23 mouse cellular contexts compared by ENCODE assay signal in genomic region chr8:47652737-47653076, GRCm38 (mm10). TPM values are rescaled to one million over a fixed set of nuclear protein-coding genes. Genes with fewer than 3 reads are reported as not detected.
A peak's percentile ranks its signal among the peaks of the same experiment; 100 is the strongest.
DNase-seq lines count a peak whose midpoint lies in the region; ATAC-seq and TF ChIP-seq lines count a peak whose summit lies in the region.
"Had no signal": no experiment of that assay in that cellular context is flagged by ENCODE, and none has a peak within 500 bp of the region (broad histone marks: within the 10 kb centered on the region; RNA-seq: fewer than 3 reads in every experiment).

No protein-coding gene starts in this region.

- no peak for ATAC-seq in kidney, embryonic 16.5 days (ENCODE audit: low FRiP score, low TSS enrichment)
- ATAC-seq in kidney, embryonic 14.5 days (ENCODE audit: low FRiP score, low TSS enrichment): no peak
- ATAC-seq in stomach, embryonic 15.5 days (ENCODE audit: insufficient read depth, low FRiP score, low read depth): 0 out of 2 replicates have a peak, but pooled peaks have one; percentile 12
- ATAC-seq in stomach, postnatal 0 days (ENCODE audit: low FRiP score, low TSS enrichment): no peak
- ATAC-seq in liver, embryonic 16.5 days (ENCODE audit: low read depth): peak; percentile 25
- ATAC-seq: CD4-positive, CD25-positive, alpha-beta regulatory T cell, adult 4 months; forebrain, embryonic 13.5 days; hindbrain, postnatal 0 days; midbrain, embryonic 13.5 days had no signal

- H3K4me1 ChIP-seq in kidney, embryonic 16.5 days (ENCODE audit: insufficient read depth, low read length): peaks cover 3% of the 10 kb centered on the region; the same call in 1 of the 2 replicates
- H3K4me1 ChIP-seq in kidney, embryonic 14.5 days (ENCODE audit: control insufficient read depth, insufficient read depth, low read length): no peaks in the 10 kb centered on the region
- H3K4me1 ChIP-seq in stomach, embryonic 15.5 days: no peaks in the 10 kb centered on the region; the same call in 1 of the 2 replicates
- H3K4me1 ChIP-seq in stomach, postnatal 0 days (replicated peaks; ENCODE audit: control insufficient read depth, insufficient read depth): no peaks in the 10 kb centered on the region
- H3K4me1 ChIP-seq in liver, embryonic 16.5 days (ENCODE audit: control insufficient read depth, low read depth, low read length): no peaks in the 10 kb centered on the region
- H3K4me1 ChIP-seq: forebrain, embryonic 13.5 days; hindbrain, embryonic 12.5 days; midbrain, embryonic 13.5 days; neural tube, embryonic 13.5 days had no signal

- peak overlapping the region; percentile 75 for H3K27ac ChIP-seq in kidney, embryonic 16.5 days (ENCODE audit: low read length)
- no peak overlapping the region; the same call in 1 of the 2 replicates for H3K27ac ChIP-seq in kidney, embryonic 14.5 days (ENCODE audit: low read depth, low read length)
- 0 out of 2 replicates have a peak overlapping the region, but pooled peaks have one; percentile 48 for H3K27ac ChIP-seq in stomach, embryonic 15.5 days
- no peak overlapping the region for H3K27ac ChIP-seq in stomach, postnatal 0 days (replicated peaks)
- H3K27ac ChIP-seq in liver, embryonic 16.5 days (ENCODE audit: low read length): peak overlapping the region; percentile 69
- H3K27ac ChIP-seq: forebrain, embryonic 13.5 days; hindbrain, embryonic 12.5 days; hindbrain, postnatal 0 days; liver, embryonic 14.5 days; macrophage; midbrain, embryonic 13.5 days; neural tube, embryonic 13.5 days had no signal

- no peaks in the 10 kb centered on the region for H3K36me3 ChIP-seq in kidney, embryonic 16.5 days (ENCODE audit: insufficient read depth, low read length)
- no peaks in the 10 kb centered on the region for H3K36me3 ChIP-seq in kidney, embryonic 14.5 days (ENCODE audit: control insufficient read depth, insufficient read depth, low read length)
- H3K36me3 ChIP-seq in stomach, embryonic 15.5 days: no peaks in the 10 kb centered on the region
- H3K36me3 ChIP-seq in stomach, postnatal 0 days (ENCODE audit: control insufficient read depth, insufficient read depth, low read length): no peaks in the 10 kb centered on the region
- no peaks in the 10 kb centered on the region for H3K36me3 ChIP-seq in liver, embryonic 16.5 days (ENCODE audit: control insufficient read depth, insufficient read depth)
- H3K36me3 ChIP-seq: hindbrain, embryonic 12.5 days; midbrain, embryonic 13.5 days; neural tube, embryonic 13.5 days had no signal

- no peak overlapping the region for H3K4me2 ChIP-seq in kidney, embryonic 16.5 days (replicated peaks; ENCODE audit: low read depth, low read length)
- no peak overlapping the region for H3K4me2 ChIP-seq in kidney, embryonic 14.5 days (replicated peaks; ENCODE audit: low read depth, low read length)
- no peak overlapping the region for H3K4me2 ChIP-seq in stomach, embryonic 15.5 days
- no peak overlapping the region for H3K4me2 ChIP-seq in stomach, postnatal 0 days (replicated peaks; ENCODE audit: low read depth)
- no peak overlapping the region; the same call in 1 of the 2 replicates for H3K4me2 ChIP-seq in liver, embryonic 16.5 days (ENCODE audit: low read depth, low read length)
- H3K4me2 ChIP-seq: forebrain, embryonic 13.5 days; hindbrain, embryonic 12.5 days; midbrain, embryonic 13.5 days; neural tube, embryonic 13.5 days had no signal

- H3K4me3 ChIP-seq in kidney, embryonic 16.5 days (ENCODE audit: low read length): no peak overlapping the region
- no peak overlapping the region for H3K4me3 ChIP-seq in kidney, embryonic 14.5 days (ENCODE audit: low read length)
- H3K4me3 ChIP-seq in stomach, embryonic 15.5 days (replicated peaks): no peak overlapping the region
- H3K4me3 ChIP-seq in stomach, postnatal 0 days (ENCODE audit: low read depth, low read length): no peak overlapping the region
- no peak overlapping the region for H3K4me3 ChIP-seq in liver, embryonic 16.5 days (ENCODE audit: low read depth, low read length)
- H3K4me3 ChIP-seq: forebrain, embryonic 13.5 days; hindbrain, embryonic 12.5 days; midbrain, embryonic 13.5 days; neural tube, embryonic 13.5 days had no signal

- H3K27me3 ChIP-seq in kidney, embryonic 16.5 days (ENCODE audit: insufficient read depth, low read length): no peaks in the 10 kb centered on the region
- no peaks in the 10 kb centered on the region for H3K27me3 ChIP-seq in kidney, embryonic 14.5 days (ENCODE audit: control insufficient read depth, insufficient read depth, low read length)
- H3K27me3 ChIP-seq in stomach, embryonic 15.5 days (replicated peaks): no peaks in the 10 kb centered on the region
- H3K27me3 ChIP-seq in stomach, postnatal 0 days (ENCODE audit: control insufficient read depth, insufficient read depth, low read length): no peaks in the 10 kb centered on the region
- no peaks in the 10 kb centered on the region for H3K27me3 ChIP-seq in liver, embryonic 16.5 days (ENCODE audit: control insufficient read depth, insufficient read depth, low read depth, low read length)
- H3K27me3 ChIP-seq: forebrain, embryonic 13.5 days; hindbrain, embryonic 12.5 days; midbrain, embryonic 13.5 days; neural tube, embryonic 13.5 days had no signal

- WGBS in kidney, embryonic 16.5 days: 79% methylated on average over 3 of the region's 3 CpGs
- WGBS in kidney, embryonic 14.5 days: 75% methylated on average over 3 of the region's 3 CpGs
- 65% methylated on average over 3 of the region's 3 CpGs for WGBS in stomach, embryonic 15.5 days
- WGBS in stomach, postnatal 0 days: 64% methylated on average over 3 of the region's 3 CpGs
- 54% methylated on average over 3 of the region's 3 CpGs for WGBS in liver, embryonic 16.5 days (ENCODE audit: insufficient replicate concordance)

- H3K9ac ChIP-seq in kidney, embryonic 16.5 days (replicated peaks; ENCODE audit: low read length): no peak overlapping the region
- H3K9ac ChIP-seq in kidney, embryonic 14.5 days (ENCODE audit: low read depth, low read length): no peak overlapping the region
- H3K9ac ChIP-seq in stomach, embryonic 15.5 days: no peak overlapping the region
- no peak overlapping the region for H3K9ac ChIP-seq in stomach, postnatal 0 days (ENCODE audit: low read length)
- H3K9ac ChIP-seq in liver, embryonic 16.5 days (ENCODE audit: low read depth, low read length): no peak overlapping the region
- H3K9ac ChIP-seq: forebrain, embryonic 13.5 days; hindbrain, embryonic 12.5 days; liver, embryonic 14.5 days; midbrain, embryonic 13.5 days; neural tube, embryonic 13.5 days had no signal

- intact Hi-C loops in left cerebral cortex, postnatal 10 days (cut with DNase I): no loop called here

- H3K9me3 ChIP-seq in kidney, embryonic 16.5 days (ENCODE audit: low read length): no peaks in the 10 kb centered on the region
- H3K9me3 ChIP-seq in kidney, embryonic 14.5 days (ENCODE audit: control insufficient read depth, low read length): no peaks in the 10 kb centered on the region
- H3K9me3 ChIP-seq in stomach, embryonic 15.5 days: no peaks in the 10 kb centered on the region
- no peaks in the 10 kb centered on the region for H3K9me3 ChIP-seq in stomach, postnatal 0 days (ENCODE audit: control insufficient read depth, low read length)
- H3K9me3 ChIP-seq in liver, embryonic 16.5 days (replicated peaks; ENCODE audit: control insufficient read depth, low read length): no peaks in the 10 kb centered on the region
- H3K9me3 ChIP-seq: hindbrain, embryonic 12.5 days; midbrain, embryonic 13.5 days; neural tube, embryonic 13.5 days had no signal

- no peak for DNase-seq in stomach, postnatal 0 days (ENCODE audit: low spot score)
- DNase-seq in left cerebral cortex, postnatal 10 days (ENCODE audit: extremely low spot score in 1 of 2, low spot score in 2 of 2): no peak
- no peak for DNase-seq in thymus, postnatal 14 days
- DNase-seq: adrenal gland, postnatal 14 days; cerebellum, adult 11 months; cerebellum, adult 9-10 months; cerebellum, postnatal 36 days; gastrocnemius, postnatal 10 days; lung, postnatal 10 days; thymus, adult 18-20 months; thymus, postnatal 36 days had no signal

- TF ChIP-seq CTCF in stomach, postnatal 0 days (IDR thresholded peaks at IDR 0.05; ENCODE audit: low read depth): no peak

- no peak for TF ChIP-seq EP300 in stomach, postnatal 0 days (optimal IDR thresholded peaks at IDR 0.05)

RNA-seq across cellular contexts. Expression of gene Ing2, which starts 22.6 kb away (rescaled TPM):
- polyA plus RNA-seq in kidney, embryonic 16.5 days (2015; fragmentation: Nextera tagmentation; extraction: Ambion mirVana): 9.9 and 11.6 TPM in 2 replicates
- 15.0 and 22.4 TPM in 2 replicates for polyA plus RNA-seq in kidney, embryonic 14.5 days (2014; fragmentation: Nextera tagmentation; extraction: Ambion mirVana)
- 13.3 and 15.8 TPM in 2 replicates for polyA plus RNA-seq in stomach, embryonic 15.5 days (2015; fragmentation: Nextera tagmentation; extraction: Ambion mirVana)
- 9.9 and 12.8 TPM in 2 replicates for polyA plus RNA-seq in stomach, postnatal 0 days (2015; fragmentation: Nextera tagmentation; extraction: Ambion mirVana)
- polyA plus RNA-seq in liver, embryonic 16.5 days (2015; fragmentation: Nextera tagmentation; extraction: Ambion mirVana): 6.6 and 6.7 TPM in 2 replicates
- 10 to 100 TPM; 38.3 to 42.9 TPM for total RNA-seq in left cerebral cortex, postnatal 10 days (2021)

Comparison
In these comparisons a context has a peak if more than half of its experiments do, and no peak if none do; other contexts are left out.
1. ATAC-seq: peak in stomach, embryonic 15.5 days (single experiment) and liver, embryonic 16.5 days (single experiment); none in kidney, embryonic 16.5 days (single experiment), kidney, embryonic 14.5 days (single experiment) and stomach, postnatal 0 days (single experiment).
2. H3K27ac ChIP-seq: peak in kidney, embryonic 16.5 days (single experiment), stomach, embryonic 15.5 days (single experiment) and liver, embryonic 16.5 days (single experiment); none in kidney, embryonic 14.5 days (single experiment) and stomach, postnatal 0 days (single experiment).